Mouse (Mus musculus) ovary, postnatal 10 days (tissue): Measurements from ENCODE around the gene Prox2.

Source experiments
- DNase-seq: peaks from one replicate; pipeline ENCODE4 v3.0.0; 2022; ENCODE audit warnings: low spot score

Prox2 gene

GRCm38 (mm10) chr12:85131361-85131760, 20.8 kb upstream of the Prox2 start:
- DNase-seq = no peak

GRCm38 (mm10) chr12:85129426-85129978, 18.9 kb upstream of the Prox2 start:
- no peak for DNase-seq

- no peak for DNase-seq
Observed at GRCm38 (mm10) chr12:85126986-85127603, 16.5 kb upstream of the Prox2 start.

GRCm38 (mm10) chr12:85124751-85125150, 14.2 kb upstream of the Prox2 start:
- DNase-seq = no peak

GRCm38 (mm10) chr12:85123645-85124044, 13.1 kb upstream of the Prox2 start:
- no peak for DNase-seq

- no peak for DNase-seq
Observed at GRCm38 (mm10) chr12:85123108-85123530, 12.6 kb upstream of the Prox2 start.

- DNase-seq = no peak
Observed at GRCm38 (mm10) chr12:85121806-85122459, 11.4 kb upstream of the Prox2 start.

- no peak for DNase-seq
Observed at GRCm38 (mm10) chr12:85115678-85116077, 5.1 kb upstream of the Prox2 start.

GRCm38 (mm10) chr12:85113917-85114316, 3.4 kb upstream of the Prox2 start:
- no peak for DNase-seq

- DNase-seq = no peak
Observed at GRCm38 (mm10) chr12:85113337-85113736, 2.8 kb upstream of the Prox2 start.

GRCm38 (mm10) chr12:85112550-85113251, 2.1 kb upstream of the Prox2 start:
- DNase-seq = no peak

GRCm38 (mm10) chr12:85110011-85110697, 405 bp downstream of the Prox2 start:
- DNase-seq = no peak

GRCm38 (mm10) chr12:85109426-85109825, 1.1 kb downstream of the Prox2 start:
- DNase-seq = no peak

GRCm38 (mm10) chr12:85108643-85109042, 1.9 kb downstream of the Prox2 start:
- DNase-seq = no peak

GRCm38 (mm10) chr12:85106292-85106691, 4.3 kb downstream of the Prox2 start:
- DNase-seq = no peak

GRCm38 (mm10) chr12:85104789-85105188, 5.8 kb downstream of the Prox2 start:
- DNase-seq = no peak

GRCm38 (mm10) chr12:85103096-85103495, 7.5 kb downstream of the Prox2 start:
- DNase-seq = no peak

- DNase-seq = no peak
Observed at GRCm38 (mm10) chr12:85101521-85102106, 8.9 kb downstream of the Prox2 start.

GRCm38 (mm10) chr12:85101001-85101400, 9.6 kb downstream of the Prox2 start:
- no peak for DNase-seq

- no peak for DNase-seq
Observed at GRCm38 (mm10) chr12:85095859-85096258, 14.7 kb downstream of the Prox2 start.

GRCm38 (mm10) chr12:85095146-85095545, 15.4 kb downstream of the Prox2 start:
- no peak for DNase-seq

GRCm38 (mm10) chr12:85094706-85095105, 15.9 kb downstream of the Prox2 start:
- no peak for DNase-seq
